Mouse (Mus musculus): ENCODE measurements at regions not wholly inside any gene's neighbourhood (a gene's known extent, or its start where the extent isn't known, plus 50 kb on each side); places are given as distances from the start of the nearest gene placed in this dataset.

DNA sequence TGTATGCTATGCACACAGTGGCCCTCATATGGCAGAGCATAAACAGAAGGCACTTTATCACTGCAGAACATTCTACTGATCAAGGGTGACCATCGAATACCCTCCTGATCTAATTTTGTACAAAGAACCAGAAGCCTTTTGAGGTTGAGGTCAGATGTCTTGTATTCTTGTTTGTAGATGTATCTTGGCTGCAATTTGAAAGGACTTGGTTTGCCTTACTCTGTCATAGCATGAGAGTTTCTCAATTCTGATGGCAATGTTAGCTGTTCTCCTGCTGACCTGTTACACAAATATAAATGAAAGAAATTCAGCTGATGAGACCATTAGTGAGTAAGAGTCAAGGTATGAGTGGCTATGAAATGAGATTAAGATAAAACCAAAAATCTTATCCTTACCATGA, 199.1 kb upstream of the Aldoart1 start:
- DNase-seq (ENCODE audit: low read depth, low spot score), result no peak

DNA sequence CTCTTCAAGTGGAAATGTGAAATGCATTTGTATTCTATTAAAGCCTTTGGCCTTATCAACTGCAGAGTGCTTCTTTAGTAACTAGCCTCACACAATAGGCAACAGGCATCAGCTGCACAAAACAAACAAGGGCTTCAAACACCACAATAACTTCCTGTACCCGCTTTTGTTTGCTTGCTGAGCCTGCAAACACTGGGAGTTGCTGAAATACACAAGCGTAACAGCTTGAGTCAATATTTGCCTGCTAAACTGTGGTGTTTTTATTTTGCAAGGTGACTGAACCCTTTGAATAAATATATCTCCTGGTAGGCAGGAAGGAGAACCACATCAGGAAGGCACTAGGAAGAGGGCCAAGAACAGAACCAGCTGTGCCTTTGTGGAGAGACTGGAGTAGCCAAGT, 195.4 kb upstream of the Aldoart1 start:
- no peak for DNase-seq (ENCODE audit: low read depth, low spot score)

DNA sequence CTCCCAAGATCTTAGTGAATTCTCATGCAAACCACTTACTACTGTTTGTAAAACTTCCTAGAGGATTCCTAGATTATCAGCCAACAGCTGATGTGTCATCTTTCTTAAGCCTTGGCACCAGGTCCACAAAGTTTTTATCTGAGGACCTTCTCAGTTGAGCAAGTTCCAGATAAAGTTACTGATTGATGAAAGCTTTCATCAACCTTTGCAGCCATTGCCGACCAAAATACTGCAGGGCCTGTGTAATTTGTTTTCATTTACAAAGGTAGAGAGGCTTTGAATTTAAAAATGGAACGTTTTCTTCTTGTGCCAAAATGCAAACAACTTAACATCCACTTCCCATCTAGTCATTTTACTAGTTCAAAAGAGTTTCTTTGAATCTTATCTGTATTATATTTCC, 191.9 kb upstream of the Aldoart1 start:
- DNase-seq (ENCODE audit: low read depth, low spot score), result no peak

DNA sequence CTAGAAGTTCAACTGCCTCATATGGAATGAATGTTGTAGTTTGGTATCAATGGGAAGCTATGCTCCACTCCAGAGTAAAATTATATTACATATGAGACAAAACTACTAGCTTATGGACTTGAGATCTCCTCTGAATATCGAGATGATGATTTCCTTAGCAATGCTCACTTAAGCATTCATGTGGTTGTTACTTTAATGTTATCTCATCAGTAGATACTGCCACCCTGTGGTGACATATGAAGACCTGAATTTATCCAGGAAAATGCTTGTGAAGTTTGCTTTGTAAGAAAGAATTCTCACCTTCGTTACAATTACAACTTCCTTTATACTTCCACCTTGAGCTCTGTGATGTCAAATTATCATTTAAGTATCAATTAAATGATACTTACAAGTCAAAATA, 190.2 kb upstream of the Aldoart1 start:
- peak; percentile 40 for DNase-seq (ENCODE audit: low read depth, low spot score)

DNA sequence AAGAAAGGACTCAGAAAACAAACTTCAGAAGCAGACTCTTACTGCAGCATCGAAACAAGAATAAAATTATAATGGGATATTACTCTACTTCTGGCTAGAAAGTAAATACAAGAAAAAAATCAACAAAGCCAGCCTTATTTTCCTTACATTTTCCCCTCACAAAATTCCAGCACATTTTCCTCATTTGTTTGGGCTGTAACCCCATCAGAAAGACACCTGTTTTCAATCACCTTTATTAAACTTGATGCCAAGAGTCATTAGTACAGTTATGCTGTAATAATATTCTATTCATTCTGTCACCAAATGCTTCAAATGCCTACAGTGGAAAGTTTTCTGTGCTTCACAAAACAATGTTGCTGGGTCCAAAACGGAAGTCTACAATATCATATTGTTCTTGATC, 189.1 kb upstream of the Aldoart1 start:
- no peak for DNase-seq (ENCODE audit: low read depth, low spot score)

DNA sequence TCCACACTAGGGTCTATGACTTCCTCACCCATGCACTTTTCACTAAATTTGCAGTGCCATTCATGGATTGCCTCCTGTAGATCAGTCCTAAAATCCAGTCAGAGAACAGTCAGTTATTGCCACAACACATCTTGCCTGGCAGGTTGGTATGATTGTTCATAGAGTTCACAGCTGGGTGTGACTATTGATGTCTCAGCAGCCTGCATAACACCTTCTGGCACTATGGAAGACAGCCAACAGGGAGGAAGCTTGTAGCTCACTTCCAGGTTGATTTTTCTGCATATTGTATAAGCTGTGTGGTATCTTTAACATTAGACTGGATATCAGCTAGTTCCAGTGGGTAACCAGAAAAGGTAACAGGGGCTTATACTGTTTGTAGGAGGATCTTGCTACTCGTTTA, 145.3 kb upstream of the Aldoart1 start:
- no peak for DNase-seq (ENCODE audit: low read depth, low spot score)

DNA sequence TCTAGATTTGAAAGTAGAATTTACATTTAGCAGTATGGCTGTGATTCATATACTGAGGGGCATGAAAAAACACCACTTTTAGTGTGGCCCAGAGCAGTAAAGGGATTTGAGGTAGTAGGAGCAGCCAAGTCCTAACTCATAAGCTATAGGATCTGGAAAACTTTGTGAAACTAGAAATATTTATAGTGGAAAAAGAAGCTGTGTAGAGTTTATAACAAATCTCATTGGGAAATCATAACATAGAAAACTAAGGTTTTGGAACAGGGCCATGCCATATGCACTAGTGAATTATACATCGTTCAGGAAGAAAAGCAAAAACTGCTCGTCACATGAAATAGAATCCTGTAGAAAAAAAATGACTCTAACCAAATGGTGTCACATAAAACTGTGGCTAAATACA, 143.7 kb upstream of the Aldoart1 start:
- DNase-seq (ENCODE audit: low read depth, low spot score), result peak; percentile 16

DNA sequence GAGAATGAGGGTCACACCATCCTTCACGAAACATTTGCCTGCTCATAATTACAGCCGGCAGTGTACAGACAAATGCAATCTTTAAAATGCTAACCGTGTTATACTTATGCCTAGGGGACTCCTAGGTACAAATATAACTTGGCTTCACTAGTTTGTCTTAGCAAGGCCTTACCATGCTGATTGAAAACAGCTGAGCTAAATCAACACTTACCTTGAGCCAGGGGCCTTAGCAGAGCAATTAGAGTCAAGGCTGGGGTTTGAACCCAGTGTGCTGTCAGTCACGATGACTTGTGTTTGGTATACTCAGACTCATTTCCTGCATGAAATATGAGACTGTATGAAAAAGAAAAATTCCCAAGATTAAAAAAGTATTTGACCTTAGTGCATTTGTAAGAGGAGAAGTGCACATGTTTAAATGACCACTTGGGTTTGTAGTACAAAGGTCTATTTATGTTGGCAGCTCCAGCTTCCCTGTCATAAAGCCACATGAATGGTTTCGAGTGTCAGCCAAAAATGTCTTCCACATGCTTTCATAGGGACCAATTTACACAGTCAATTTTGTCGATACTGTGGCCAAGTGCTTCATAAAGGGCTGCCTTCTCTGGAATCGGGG, 94.0 kb upstream of the Aldoart1 start:
- no peak for DNase-seq (ENCODE audit: low read depth, low spot score)

DNA sequence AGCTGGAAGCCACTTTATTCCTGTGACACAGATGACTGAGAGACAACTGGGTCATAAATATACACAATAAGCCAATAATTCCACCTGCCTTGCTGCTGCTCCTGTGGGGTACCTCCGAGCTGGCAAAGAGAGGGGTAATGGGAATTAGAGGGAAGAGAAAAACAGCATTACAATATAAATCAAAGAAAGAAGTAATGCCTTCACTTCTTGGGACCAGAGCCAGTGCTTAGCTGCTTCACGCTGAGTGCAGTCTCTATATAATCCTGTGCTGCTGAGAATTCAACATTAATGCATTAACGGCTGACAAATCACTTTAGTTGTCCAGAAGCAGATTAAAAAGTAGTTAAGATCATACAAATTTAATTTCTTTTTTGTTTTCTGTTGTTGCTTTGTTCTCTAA, 71.0 kb upstream of the Aldoart1 start:
- no peak for DNase-seq (ENCODE audit: low read depth, low spot score)

DNA sequence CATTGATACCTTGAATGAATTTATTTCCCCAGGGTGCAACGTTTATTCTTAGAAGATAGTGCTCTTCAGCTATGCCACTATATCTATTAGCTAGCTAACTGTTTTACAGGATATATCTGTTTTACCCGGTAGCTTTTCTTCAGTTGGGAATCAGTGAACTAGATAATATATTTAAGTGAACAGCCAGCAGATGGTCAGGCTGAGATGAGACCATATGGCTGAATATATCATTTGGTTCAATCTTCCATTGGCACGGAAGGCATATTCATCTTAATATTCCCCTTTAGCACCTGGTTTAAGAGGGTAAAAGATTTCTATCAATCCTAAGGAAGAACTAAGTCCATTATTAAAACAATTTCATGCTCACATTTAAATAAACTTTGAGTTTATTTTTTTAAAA, 62.6 kb upstream of the Aldoart1 start:
- no peak for DNase-seq (ENCODE audit: low read depth, low spot score)
